Mouse (Mus musculus) adrenal gland, postnatal 14 days (tissue): ENCODE data around the gene Plcb2. TPM values are rescaled to one million over a fixed set of nuclear protein-coding genes. Genes with fewer than 3 reads are reported as not detected.
A peak's percentile ranks its signal among the peaks of the same experiment; 100 is the strongest.

ENCODE experiments used
- DNase-seq: peaks from one replicate; pipeline ENCODE4 v3.0.0; 2021; ENCODE audit warnings: mixed read lengths
- total RNA-seq: library from RNA; stranded (reverse); gene quantifications from 2 replicates; pipeline ENCODE4 v1.2.3, GENCODE M21; 2021

Gene Plcb2
- total RNA-seq, 1 experiment from 2014 or later = 1.1 TPM

DNA sequence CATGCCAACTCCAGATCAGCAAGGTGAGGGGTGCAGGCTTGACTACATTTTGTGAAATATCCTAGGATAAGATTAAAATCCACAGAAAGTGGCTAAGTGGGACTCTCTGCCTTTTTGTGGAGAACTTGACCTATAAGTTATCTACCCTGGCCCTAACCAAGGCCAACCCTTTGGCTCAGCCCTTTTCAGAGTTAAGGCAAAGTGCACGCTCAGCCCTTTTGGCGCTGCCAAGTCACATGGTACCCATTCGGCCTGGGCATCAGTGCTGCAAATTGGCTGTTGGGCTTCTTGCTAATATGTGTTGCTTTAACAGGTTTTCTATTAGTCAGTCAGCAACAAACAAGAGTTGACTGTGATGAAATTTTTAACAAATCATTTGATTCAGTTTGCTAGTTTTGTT is 40.4 kb downstream of the Plcb2 start:
- DNase-seq = peak; percentile 69

DNA sequence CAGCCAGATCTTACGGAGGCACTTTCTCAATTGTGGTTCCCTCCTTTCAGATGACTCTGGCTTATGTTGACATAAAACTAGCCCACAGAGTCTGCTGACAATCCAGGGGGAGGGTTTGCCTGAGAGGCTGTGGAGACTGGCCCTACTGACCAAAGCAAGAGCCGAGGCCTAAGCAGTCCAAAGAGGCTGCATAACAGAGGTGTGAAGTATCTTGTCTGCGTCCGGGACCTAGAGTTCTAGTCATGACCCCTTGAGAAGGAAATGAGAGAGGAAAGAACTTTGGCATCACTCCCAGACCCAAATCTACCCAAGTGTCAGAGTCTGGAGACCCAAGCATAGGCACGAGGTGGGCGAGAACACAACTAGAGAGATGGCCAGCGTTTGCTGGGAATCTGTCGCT is 41.5 kb downstream of the Plcb2 start:
- DNase-seq = no peak

DNA sequence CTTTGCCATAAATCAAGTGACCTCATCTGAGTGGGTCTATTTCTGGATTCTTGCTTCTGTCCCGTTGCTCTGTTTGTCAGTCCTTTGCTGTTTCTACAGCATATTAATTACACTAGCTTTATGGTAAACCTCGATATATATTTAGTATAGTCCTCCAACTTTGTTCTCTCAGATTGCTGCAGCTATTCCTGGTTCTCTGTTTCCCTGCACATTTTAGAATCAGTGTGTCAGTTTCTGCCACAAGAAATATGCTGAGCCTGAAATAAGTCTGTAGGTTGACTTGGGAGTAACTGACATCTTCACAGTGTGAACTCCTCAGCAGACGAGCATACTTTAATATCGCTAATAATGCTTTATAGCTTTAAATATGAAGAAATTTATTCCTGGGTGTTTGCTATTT is 43.1 kb downstream of the Plcb2 start:
- DNase-seq = no peak

DNA sequence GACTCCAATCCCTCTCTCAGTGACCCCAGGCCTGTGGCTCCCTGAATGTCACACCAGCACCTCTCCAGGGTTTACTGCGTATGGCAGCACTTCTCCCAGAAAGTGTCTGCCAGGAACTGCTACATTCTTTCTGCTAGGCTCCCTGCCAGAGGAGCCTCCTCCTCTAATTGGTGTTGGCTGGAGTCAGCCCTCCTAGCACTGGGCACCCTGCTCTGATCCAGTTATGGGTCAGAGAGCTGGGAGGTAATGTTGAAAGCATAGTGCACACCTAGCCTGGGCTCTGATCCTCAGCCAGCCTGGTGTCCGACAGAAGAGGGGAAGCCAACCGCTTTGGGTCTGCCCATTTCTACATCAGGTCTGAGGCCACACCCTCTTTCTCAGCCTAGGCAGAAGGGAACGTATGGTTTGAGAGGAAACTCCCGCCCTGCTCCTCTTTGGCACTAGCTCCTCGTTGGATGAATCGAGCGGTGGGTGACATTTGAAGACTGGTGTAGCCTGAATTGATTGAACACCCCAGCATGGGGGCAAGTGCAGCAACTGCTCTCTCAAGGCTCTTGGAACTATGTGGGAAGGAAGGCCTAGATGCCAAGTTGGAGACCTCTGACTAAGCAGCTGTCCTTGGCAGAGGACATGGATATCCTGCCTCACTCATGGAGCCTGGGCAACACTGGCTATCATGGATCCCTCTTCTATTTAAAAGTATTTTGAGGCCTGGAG is 45.5 kb downstream of the Plcb2 start:
- peak; percentile 72 for DNase-seq

DNA sequence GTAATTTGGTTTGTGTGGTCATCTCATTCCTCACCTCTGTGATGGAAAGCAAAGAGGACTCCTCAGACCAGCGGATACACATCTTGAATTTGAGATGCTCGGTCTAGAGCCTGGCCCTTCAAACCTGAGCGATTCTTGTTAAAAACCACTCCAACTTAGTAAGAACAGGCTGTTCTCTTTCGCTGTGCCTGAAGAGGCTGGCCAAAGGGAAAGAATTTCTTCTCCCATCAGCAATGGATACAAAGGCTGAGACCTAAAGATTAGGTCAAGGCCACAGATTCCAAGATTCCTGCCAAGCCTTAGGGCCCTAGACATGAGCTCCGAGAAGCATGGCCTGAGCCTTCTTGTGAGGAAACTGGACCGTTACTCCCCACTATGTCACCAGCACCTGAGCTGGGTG is 47.3 kb downstream of the Plcb2 start:
- DNase-seq = no peak

DNA sequence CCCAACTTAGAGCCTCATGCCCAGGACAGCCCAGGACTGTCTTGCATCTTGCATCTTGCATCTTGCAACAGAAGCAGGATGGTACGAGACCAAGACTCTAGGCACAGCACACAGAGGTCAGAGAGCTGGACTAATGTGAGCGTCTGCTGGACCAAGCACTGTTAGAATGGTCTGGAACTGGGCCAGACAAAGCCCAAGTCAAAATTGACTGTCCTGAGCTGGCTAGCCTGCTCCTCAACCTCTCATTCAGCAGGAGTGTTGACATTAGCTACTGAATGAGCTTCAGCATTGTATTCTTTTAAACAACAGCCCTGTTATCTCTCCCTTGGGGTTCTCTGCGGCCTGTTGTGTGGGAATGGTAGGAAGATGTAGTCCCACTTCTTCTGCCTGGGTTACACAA is 48.7 kb downstream of the Plcb2 start:
- DNase-seq = no peak

DNA sequence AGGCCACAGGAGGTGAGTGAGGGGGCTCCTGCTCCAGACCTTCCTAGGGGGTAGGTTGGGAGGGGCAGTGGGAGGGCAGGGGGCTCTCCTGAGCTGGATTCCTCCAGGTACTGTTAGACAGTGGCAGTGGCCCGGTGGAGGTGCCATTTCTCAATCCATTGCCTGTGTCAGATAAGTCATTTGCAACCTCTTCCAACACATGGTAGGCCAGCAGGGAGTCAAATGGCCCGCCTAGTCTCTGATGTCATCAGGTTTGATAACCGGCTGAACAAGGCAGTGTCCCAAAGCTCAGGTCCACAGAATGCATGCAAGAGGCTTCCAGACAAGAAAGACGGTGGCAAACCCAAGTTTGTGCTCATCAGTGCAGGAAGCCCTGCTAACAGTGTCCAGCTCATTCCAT is 50.4 kb downstream of the Plcb2 start:
- DNase-seq = peak; percentile 68

DNA sequence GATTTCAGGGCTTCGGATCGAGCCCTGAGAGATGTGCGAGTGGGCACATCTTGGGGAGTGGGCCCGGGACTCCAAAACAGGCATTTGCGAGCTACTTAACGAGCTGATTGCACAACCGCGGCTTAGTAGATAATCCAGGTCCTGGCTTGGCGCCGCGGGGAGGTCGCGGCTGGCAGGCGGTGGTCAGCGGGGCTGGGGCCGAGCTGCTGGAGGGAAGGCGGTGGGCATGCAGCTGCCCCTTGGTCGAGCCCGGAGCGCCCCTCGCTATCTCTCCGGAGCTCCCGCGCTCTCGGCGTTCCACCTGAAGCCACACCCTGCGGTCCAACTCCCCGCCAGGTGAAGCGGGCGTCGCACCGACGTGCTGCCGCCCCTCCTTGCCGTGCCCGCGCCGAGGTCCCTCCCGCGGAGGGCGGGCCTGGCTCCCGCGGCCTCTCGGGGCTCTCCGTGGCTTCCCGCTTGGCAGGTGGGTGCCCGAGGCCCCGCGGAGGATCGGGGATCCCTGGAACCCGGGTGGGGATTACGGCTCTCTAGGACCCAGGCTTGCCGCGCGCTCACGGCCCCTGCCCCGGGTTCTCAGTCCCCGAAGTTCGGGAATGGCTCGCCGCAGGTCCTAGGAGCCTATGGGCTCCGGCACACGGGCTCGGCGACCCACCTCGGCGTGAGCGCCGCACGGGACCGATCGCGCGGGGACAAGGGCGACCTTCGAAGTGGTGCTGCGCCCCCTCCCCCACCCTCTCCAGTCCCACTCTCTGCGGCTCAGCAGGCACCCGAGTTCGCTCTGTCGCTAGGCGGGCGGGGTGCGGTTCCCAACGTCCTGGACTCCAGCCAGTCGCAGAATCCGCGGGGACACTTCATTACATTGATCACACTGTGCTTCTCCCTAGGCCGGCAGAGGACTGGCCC is 51.1 kb downstream of the Plcb2 start:
- DNase-seq = peak; percentile 63

DNA sequence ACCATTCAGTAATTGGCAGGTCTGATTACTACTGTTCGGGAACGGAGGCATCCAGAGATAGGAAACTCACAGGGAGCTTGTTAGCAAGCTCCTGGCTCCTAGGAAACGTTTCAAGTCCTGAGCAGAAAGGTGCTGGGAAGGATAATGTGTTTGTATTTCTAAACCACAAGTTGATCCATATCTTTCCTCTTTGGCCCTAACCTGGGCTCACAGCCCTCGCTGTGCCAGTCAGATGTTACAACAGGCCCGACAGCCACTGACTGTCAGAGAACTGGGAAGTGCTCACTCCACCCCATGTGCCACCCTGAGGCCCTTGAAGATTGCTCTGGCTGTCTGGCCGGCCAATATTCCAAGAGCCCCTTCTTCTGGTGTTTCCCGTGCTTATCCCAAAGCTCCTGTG is 53.7 kb downstream of the Plcb2 start:
- no peak for DNase-seq

DNA sequence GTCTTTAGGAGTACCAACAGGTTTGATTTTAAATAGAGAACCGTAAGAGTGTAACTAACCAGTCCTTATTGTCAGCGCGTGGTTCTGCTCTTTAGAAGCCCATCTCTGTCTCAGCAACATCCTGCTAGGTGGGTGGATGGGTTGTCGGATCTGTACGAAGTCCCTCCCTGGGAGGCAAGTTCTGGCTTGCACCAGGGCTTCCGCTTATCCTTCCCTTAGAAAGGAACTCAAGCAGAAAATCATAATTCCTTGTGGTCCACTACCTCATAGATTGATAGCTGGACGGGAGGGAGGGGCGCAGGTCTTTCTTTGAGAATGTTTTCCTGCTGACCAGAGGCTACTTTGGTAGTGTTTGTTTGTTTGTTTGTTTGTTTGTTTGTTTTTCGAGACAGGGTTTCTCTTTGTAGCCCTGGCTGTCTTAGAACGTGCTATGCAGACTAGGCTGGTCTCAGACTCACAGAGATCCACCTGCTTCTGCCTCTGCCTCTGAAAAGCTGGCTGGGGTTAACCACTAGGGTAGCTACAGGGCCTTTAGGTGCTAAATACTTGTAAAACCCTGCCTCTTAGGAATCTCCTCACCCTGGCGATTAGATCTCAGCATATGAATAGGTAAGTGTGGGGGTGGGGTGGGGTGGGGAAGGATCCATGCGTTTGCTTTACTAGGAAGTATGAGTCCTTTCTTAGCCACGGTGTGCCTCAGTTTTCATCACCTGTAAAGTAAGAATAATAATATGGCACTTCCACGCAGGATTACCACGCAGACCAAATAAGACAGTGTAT is 54.4 kb downstream of the Plcb2 start:
- no peak for DNase-seq

DNA sequence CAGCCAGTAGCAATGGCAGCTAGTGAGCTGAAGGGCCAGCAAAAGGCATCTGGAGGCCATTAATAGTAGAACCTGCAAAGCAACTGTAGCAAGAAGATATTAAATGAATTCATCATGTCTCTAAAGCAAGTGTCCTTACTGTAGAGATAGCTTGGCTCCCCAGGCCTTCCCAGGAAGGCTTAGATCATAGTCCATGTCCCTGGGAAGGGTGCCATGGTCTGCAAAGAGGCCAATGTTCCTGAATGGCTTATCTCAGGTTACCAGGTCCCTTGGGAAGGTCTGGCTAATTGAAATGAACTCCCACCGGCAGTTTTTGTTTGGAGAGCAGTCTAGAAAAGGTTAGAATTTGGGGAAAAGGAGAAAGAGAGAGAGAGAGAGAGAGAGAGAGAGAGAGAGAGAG is 56.5 kb downstream of the Plcb2 start:
- DNase-seq = peak; percentile 67

DNA sequence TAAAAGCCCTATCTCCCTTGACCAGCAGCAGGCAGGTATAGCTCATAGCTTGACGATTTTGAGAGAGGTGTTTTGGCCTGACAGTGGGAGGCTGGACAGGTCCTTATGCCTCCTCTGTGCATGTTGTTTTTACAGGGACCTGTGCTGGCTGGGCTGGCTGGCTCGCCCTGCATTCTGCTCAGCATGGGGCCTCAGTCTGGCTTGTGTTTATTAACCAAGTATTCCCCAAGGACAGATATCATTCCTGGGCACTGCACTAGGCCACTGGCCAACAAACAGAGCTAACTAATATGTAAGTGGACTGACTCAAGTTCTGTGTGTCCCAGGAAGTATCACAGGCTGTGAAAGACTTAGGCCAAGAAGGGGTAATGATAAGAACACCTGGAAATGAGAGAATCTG is 58.5 kb downstream of the Plcb2 start:
- peak; percentile 74 for DNase-seq

DNA sequence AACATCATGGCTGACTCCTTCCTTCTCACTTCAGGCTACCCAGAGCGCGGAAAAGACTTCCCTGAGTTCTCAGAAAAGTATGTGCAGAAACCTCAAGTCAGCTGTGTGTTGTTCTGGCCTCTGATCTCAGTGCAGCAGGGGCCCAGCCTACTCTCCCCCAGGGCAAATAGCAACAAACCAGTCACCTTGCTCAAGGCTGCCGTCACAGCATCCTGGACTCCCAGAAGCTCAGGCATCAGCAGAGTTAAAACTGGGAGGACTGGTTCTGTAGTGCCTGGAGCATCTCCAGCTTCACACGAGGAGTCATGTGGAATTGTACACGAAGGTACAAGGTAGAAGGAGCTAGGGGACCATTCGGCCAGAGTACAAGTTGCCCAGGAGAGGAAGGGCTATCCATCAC is 59.0 kb downstream of the Plcb2 start:
- DNase-seq = no peak

DNA sequence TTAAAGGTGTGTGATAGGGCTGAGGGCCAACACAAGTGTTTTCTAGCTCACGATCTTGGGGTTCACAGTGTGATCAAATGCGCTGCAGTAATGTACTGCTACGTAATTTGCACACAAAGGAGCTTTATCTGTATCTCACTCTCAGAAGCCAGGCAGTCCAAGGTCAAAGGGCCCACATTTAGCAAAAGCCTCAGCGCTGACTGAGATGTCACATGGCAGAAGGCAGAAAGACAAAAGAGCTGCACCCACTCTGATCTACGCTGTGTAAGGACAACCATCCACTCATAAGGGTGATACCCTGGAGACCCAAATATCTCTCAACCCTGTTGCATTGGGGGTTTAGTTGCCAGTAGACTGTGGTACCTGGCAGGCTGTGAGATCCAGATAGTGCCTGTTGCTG is 61.1 kb downstream of the Plcb2 start:
- peak; percentile 60 for DNase-seq

DNA sequence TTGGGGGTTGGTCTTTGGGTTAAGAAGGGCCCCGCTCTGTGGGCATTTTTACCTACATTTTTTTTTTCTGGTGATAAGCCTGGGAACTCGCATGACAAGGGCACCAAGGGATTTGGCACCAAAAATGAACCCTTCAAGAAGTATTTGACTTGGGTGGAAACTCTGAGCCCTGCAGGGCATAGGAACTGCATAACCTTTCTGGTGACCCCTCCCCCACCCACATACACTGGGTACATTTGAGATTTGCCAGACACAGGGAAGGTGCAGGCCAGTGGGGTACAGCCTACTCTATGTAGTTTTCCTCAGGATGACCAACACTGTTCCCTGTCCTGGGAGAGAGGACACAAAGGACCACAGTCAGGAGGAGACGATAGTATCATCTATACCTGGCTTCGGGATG is 62.6 kb downstream of the Plcb2 start:
- DNase-seq = no peak

DNA sequence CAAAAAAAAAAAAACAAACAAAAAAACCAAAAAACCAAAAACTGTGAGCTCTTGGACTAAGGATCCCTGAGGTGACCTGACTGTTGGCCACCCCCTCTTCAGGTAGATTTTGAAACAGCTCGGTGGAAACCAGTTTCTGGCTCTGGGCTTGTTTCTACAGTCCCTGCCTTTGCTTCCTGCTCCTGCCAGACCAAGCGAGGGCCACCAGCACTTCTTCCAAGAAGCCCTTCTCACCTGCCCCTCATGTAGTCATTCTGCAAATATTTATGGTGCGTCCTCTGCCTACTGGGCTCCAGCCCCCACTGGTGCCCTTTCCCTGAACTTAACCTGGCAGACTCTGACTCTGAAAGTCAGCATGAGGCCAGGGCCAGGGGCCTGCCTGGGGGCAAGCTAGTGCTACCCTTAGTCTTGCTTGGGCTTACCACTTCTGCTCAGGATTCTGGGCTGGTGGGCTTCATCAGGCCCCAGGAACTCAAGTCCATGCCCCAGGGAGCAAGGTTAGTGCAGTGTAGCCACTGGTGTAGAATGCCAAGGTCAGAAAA is 63.2 kb downstream of the Plcb2 start:
- DNase-seq = peak; percentile 35

DNA sequence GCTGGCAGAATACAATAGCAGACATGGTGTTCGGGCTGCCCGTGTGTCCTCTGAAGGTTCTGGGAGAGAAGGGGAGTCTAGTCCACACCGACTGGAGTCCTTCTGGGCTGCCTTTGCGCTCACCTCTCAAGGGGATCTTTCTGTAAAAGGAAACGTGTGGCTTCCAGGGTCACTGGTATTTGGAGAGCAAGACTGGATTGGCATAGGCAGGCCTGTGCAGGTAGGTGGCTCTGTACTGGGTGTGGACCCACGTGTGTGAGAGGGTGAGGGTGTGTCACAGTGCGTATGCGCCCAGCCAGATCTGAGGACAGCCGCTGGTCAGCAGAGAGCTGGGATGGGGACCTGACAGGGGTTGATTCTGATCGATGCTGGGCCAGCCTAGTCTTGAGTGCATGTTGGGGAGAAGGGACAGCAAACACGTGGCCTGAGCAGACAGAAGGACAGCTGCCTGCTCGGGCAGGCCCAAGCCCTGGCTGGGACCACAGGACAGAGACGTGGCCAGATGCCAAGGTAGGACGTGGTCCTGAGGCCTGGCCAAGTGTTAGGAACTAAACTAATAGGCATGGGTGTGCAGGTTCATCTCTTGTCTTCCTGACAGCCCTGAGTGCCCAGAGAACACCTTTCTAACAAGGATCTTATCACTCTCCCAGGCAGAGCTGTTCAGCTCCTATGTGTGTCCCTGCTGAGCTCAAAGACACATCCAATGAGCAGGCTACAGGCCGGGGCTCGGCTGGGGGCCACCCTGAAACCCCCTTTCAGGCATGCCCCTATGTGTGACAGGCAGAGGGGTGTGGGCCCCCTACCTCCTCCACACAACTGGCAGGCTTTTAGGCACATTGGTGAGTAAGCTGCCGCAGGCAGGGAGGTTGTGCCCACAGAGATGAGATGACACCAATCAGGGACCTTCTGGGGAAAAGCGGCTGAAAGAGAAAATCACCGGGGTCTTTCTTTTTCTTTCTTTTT is 64.2 kb downstream of the Plcb2 start:
- peak; percentile 64 for DNase-seq

DNA sequence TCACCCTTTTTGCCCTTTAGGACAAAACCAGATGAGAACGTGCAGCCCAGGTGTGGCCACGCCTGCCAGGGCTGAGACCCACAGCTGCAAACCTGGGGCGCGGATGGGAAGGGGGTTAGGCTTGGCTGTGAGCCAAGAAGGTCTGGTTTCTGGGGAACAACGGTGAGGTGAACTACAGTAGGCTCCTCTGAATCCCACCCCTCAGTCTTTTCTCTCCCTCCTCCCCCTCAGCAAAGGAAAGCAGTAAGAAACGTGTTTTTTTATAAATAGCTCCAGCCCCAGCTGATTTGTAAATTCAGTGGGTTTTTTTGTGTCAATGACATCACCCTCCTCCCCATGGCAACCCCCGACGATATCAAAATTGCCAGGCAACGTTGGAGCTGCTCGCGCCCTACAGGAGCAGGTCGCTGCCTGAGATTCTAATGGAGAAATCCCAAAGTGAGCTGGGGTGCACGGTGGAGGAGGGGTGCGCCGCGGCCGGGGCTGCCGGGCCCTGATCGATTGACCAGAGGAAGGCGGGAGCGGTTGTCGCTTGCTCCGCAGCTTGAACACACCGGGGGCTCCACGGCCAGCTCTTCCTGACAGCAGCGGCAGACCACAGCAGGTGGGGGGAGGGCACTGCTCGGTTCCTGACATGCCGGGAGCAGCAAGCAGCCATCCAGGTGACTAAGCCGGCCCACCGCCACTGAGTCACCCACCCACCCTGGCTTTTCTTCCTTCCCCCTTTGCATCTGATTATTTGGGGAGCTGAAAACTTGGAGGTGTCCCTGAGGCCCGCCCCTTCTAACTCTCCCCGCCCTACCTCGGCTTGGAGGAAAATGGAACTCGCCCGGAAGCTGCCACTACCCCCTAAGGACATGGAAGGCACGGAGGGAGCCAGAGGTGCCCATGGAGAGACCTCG is 65.1 kb downstream of the Plcb2 start, which contains the start of gene Pak6:
Pak6 (plus strand) TSS at position 402 of the 902 bp plus-strand sequence.
- DNase-seq = peak; percentile 74

DNA sequence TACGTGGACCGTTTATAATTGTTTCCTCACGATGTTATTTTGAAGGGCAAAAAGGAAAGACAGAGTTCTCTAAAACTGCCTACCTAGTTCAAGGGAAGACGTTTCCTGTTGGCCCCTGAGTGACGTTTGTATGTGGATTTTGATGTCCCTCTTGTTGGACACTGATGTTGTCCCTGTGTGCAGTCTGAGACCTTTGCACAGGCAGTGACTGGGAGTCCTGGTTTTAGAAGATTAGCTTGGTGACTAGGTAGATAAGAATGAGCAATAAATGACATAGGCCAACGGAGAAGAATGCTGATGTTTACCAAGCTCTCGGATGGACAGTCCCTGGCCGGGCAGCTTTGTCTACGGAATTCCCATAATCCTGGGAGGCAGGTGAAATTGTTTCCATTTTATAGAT is 66.3 kb downstream of the Plcb2 start:
- DNase-seq = no peak

DNA sequence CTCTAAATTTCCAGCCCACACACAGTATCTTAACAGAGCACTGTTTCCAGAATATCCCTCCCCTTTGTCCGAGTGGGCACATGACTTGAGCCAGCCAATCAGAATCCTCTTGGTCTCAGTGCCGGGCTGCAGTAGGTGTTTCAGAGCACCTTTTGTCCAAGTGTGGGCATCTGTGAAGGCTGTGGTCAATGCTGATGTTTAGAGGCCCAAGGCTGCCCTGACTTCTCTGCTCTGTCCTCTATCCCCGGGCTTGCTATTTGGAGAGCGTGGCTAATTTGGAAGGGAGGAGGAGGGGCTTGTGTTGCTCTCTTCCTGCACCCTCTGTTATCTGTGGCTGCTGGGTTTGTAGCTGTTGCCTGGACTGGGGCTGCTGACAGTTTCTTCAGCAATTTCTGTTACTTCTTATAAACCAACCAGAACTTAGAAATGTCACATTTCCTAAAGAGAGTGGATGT is 68.2 kb downstream of the Plcb2 start:
- peak; percentile 70 for DNase-seq
